16 mouse cellular contexts compared by ENCODE assay signal in genomic region chr13:47735426-47736063, GRCm38 (mm10).
"Had no signal": no experiment of that assay in that cellular context is flagged by ENCODE, and none has a peak within 500 bp of the region (broad histone marks: within the 10 kb centered on the region; RNA-seq: fewer than 3 reads in every experiment).

No protein-coding gene starts in this region.

- H3K4me3 ChIP-seq: midbrain, embryonic 10.5 days; midbrain, embryonic 12.5 days; myocyte; stomach, embryonic 15.5 days had no signal

- H3K9me3 ChIP-seq: midbrain, embryonic 10.5 days; midbrain, embryonic 12.5 days; stomach, embryonic 15.5 days had no signal

- H3K27ac ChIP-seq: liver, embryonic 14.5 days; midbrain, embryonic 10.5 days; midbrain, embryonic 12.5 days; stomach, embryonic 15.5 days; stomach, postnatal 0 days had no signal

- DNase-seq: lung, adult 18-20 months; lung, postnatal 10 days; lung, postnatal 4 days; midbrain, embryonic 14.5 days; right cerebral cortex, postnatal 14 days; thymus, adult 18-20 months; thymus, postnatal 14 days; thymus, postnatal 36 days had no signal

- H3K4me2 ChIP-seq: lung, embryonic 14.5 days; midbrain, embryonic 12.5 days; stomach, embryonic 15.5 days had no signal

- H3K9ac ChIP-seq: liver, embryonic 14.5 days; lung, embryonic 14.5 days; midbrain, embryonic 12.5 days; stomach, embryonic 15.5 days had no signal

- H3K27me3 ChIP-seq: midbrain, embryonic 12.5 days; stomach, embryonic 15.5 days had no signal

- H3K36me3 ChIP-seq: midbrain, embryonic 10.5 days; midbrain, embryonic 12.5 days; stomach, embryonic 15.5 days had no signal

- ATAC-seq: midbrain, embryonic 16.5 days had no signal

- H3K4me1 ChIP-seq: midbrain, embryonic 10.5 days; stomach, embryonic 15.5 days had no signal
